Mouse (Mus musculus) midbrain, postnatal 0 days (tissue): ENCODE measurements around the gene Ifi209. TPM values are rescaled to one million over a fixed set of nuclear protein-coding genes. Genes with fewer than 3 reads are reported as not detected.
A peak's percentile ranks its signal among the peaks of the same experiment; 100 is the strongest.
"Not testable (repeated sequence)": the region's sequence is repeated elsewhere in the genome, so short reads cannot be mapped to it uniquely, and the experiment has no call there.

Source experiments
- ATAC-seq: fragments of 200-750 bp; cut with Nextera tagmentation; 2 replicates; pipeline ENCODE4 v1.8.0; 2017; ENCODE audit warnings: moderate number of reproducible peaks, mild to moderate bottlenecking, moderate TSS enrichment, moderate library complexity; ENCODE audit not compliant: low FRiP score
- DNase-seq: peaks from one replicate; pipeline ENCODE4 v3.0.0-alpha.2; 2015; ENCODE audit warnings: low spot score
- H3K27ac ChIP-seq: fragments of 300-500 bp; sonication (generic); 2 replicates; pipeline ENCODE4 v1.5.1; 2014; ENCODE audit warnings: low read depth, mild to moderate bottlenecking, low read length, mixed read lengths
- H3K27me3 ChIP-seq: fragments of 300-500 bp; sonication (generic); 2 replicates; pipeline ENCODE4 v1.6.1; 2014; ENCODE audit warnings: low read length, control low read depth, mixed read lengths; ENCODE audit not compliant: insufficient read depth
- H3K36me3 ChIP-seq: fragments of 300-500 bp; sonication (generic); 2 replicates; pipeline ENCODE4 v1.6.1; 2014; ENCODE audit warnings: low read length, control low read depth, mixed read lengths; ENCODE audit not compliant: insufficient read depth
- H3K4me1 ChIP-seq: fragments of 300-500 bp; sonication (generic); 2 replicates; pipeline ENCODE4 v1.6.1; 2014; ENCODE audit warnings: mild to moderate bottlenecking, control low read depth, antibody characterized with exemption, low read length, mixed read lengths; ENCODE audit not compliant: insufficient read depth
- H3K4me2 ChIP-seq: fragments of 300-500 bp; sonication (generic); 2 replicates; pipeline ENCODE4 v1.6.1; 2014; ENCODE audit warnings: low read depth, mild to moderate bottlenecking, low read length, mixed read lengths; ENCODE audit not compliant: poor library complexity, severe bottlenecking
- H3K4me3 ChIP-seq: fragments of 300-500 bp; sonication (generic); 2 replicates; pipeline ENCODE4 v1.5.1; 2014; ENCODE audit warnings: low read depth, mild to moderate bottlenecking, low read length, moderate library complexity
- H3K9ac ChIP-seq: fragments of 300-500 bp; sonication (generic); replicated peaks from 2 replicates; pipeline ENCODE4 v1.6.1; 2014; ENCODE audit warnings: mild to moderate bottlenecking, low read length, moderate library complexity, mixed read lengths; ENCODE audit not compliant: poor library complexity, severe bottlenecking
- H3K9me3 ChIP-seq: fragments of 300-500 bp; sonication (generic); 2 replicates; pipeline ENCODE4 v1.6.1; 2016; ENCODE audit warnings: low read length, control low read depth
- CTCF ChIP-seq: IDR thresholded peaks from 2 replicates; pipeline ENCODE4 v1.5.1; 2016; ENCODE audit warnings: antibody characterized with exemption, mild to moderate bottlenecking
- WGBS: fragments of 180-500 bp; shearing (Covaris S2); extraction: QIAGEN DNeasy Blood & Tissue Kit; methylation state at CpG from one replicate; pipeline ENCODE4 v1.1.7; 2014; 5-methylcytosine and 5-hydroxymethylcytosine counted together
- polyA plus RNA-seq: library from polyadenylated mRNA; unstranded; fragments of >200 nt; fragmentation: Nextera tagmentation; extraction: Ambion mirVana; gene quantifications from 2 replicates; pipeline ENCODE4 v1.2.1, GENCODE M21; 2015
- total RNA-seq: library from RNA; depleted of rRNA; stranded (reverse); fragments of >200 nt; gene quantifications from 2 replicates; pipeline ENCODE4 v1.2.3, GENCODE M21; 2014; rRNA removed

Gene Ifi209
- total RNA-seq (0.05 and 0.11 TPM in 2 replicates), polyA plus RNA-seq (0.09 and 0.16 TPM in 2 replicates)

DNA sequence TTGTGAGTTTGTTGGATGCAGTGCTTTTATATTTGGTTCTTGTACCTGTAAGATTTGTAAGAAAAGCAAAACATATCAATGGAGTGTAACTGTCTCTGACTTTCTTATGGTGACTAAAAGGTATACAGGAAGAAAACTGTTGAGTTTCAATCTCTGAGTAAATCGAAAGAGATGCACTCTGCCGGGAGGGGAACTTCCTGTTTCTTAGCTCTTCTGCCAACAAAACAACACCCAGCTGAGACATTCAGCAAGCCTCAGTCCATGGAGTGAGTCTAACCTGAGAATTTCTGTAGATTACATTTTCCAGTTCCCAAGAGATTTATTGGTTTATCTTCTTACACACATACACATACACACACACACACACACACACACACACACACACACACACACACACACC lies at the start of gene Ifi209:
Ifi209 (plus strand) TSS at position 296 of the 400 bp plus-strand sequence.
- H3K36me3 ChIP-seq, H3K4me3 ChIP-seq, DNase-seq: not testable (repeated sequence)

GRCm38 (mm10) chr1:173589698-173590097 lies 41.0 kb upstream of the Ifi209 start:
- H3K4me1 ChIP-seq, DNase-seq, H3K27me3 ChIP-seq, H3K27ac ChIP-seq, H3K4me3 ChIP-seq, H3K9me3 ChIP-seq, H3K9ac ChIP-seq, ATAC-seq, H3K4me2 ChIP-seq, H3K36me3 ChIP-seq: not testable (repeated sequence)
- WGBS, result 98% methylated on average over 2 of the region's 2 CpGs

More for the DNA sequence above, at the start of gene Ifi209:
- not testable (repeated sequence) for H3K4me1 ChIP-seq, H3K9ac ChIP-seq, H3K27me3 ChIP-seq, H3K9me3 ChIP-seq, H3K27ac ChIP-seq, H3K4me2 ChIP-seq, ATAC-seq
- 83% methylated on average over 2 of the region's 2 CpGs for WGBS

- H3K27ac ChIP-seq, H3K9me3 ChIP-seq, H3K4me3 ChIP-seq, DNase-seq, ATAC-seq, H3K9ac ChIP-seq, H3K36me3 ChIP-seq, H3K27me3 ChIP-seq, H3K4me1 ChIP-seq, H3K4me2 ChIP-seq: not testable (repeated sequence)
- WGBS, result 80% methylated on average over 3 of the region's 3 CpGs
Observed at GRCm38 (mm10) chr1:173598838-173599494, 31.8 kb upstream of the Ifi209 start, which contains the start of gene Ifi213. Gene Ifi213, minus strand, starts transcription at chr1:173599274.

DNA sequence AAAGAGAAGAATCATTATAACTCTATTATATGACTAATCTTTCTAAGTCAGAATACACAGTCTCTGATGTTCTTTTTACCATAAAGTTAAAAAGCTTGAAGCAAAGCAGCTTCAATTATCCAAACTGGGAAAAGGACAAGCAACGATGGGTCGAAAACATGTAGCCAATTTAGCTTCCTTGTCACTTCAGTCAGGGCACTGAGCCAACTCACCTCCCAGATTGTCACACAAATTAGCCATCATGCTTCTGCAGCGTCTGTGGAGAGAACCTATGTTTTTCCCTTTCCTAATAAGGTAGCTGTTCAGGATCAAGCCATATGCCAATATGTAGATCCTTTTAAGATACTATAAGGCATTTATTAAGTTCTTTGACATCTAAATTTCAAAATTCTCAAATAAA lies 20.4 kb upstream of the Ifi209 start:
- ATAC-seq, H3K4me2 ChIP-seq, H3K4me3 ChIP-seq, H3K4me1 ChIP-seq, H3K36me3 ChIP-seq, H3K27me3 ChIP-seq, H3K9me3 ChIP-seq, H3K9ac ChIP-seq, H3K27ac ChIP-seq: not testable (repeated sequence)
- peak; percentile 4 for DNase-seq
- WGBS, result 64% methylated on average over 3 of the region's 3 CpGs

DNA sequence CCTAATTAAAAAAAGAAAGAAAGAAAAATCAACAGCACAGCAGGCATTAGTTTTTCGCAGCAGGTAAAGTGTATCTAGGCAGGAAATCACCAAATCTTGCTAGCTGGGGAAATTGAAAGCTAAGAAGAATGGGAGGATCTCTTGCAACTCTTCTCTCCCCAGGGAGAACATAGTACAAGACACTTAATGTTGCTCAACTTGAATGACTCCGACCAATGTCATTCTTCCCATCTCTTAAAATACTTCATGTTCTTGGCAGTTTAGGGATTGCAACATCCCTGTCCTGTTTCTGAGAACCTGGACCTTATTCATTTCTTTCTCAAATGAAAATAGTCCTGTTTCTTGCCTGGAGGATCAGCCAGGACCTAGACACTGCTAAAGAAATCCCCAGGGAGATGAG lies 8.5 kb upstream of the Ifi209 start:
- not testable (repeated sequence) for H3K27me3 ChIP-seq, H3K36me3 ChIP-seq, H3K4me1 ChIP-seq, H3K9me3 ChIP-seq, H3K9ac ChIP-seq, H3K4me2 ChIP-seq, DNase-seq, H3K27ac ChIP-seq, ATAC-seq, H3K4me3 ChIP-seq
- whole genome bisulfite sequencing, result 80% methylated on average over 2 of the region's 2 CpGs

DNA sequence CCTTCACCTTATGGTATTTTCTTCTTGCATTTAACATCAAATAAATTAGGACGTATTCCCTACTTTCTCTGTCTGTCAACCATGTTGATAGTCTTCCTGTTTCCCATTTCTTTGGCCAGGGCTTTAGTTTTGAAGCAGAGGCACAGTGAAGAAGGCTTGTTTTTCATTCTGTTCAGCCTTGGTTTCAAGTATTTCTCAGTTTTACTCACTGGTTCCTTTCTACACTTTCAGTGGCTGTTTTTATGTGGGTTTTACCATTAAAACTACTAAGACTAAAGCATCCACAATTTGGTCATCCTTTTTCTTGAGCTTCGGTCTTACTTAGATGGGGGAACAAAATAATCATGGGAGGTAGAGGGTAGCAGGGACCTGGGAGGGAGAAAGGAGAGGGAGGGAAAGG lies 6.7 kb upstream of the Ifi209 start:
- H3K4me3 ChIP-seq, result no peak overlapping the region
- WGBS, result 86% methylated on average over 2 of the region's 2 CpGs
- H3K36me3 ChIP-seq, result no peaks in the 10 kb centered on the region
- H3K27me3 ChIP-seq, result no peaks in the 10 kb centered on the region
- no peak for ATAC-seq
- no peaks in the 10 kb centered on the region for H3K9me3 ChIP-seq
- no peak for DNase-seq
- H3K4me1 ChIP-seq, result no peaks in the 10 kb centered on the region
- H3K9ac ChIP-seq, result no peak overlapping the region
- TF ChIP-seq CTCF, result no peak
- H3K4me2 ChIP-seq, result no peak overlapping the region
- no peak overlapping the region for H3K27ac ChIP-seq
